In genomic region chr13:92636910-92637275, GRCm38 (mm10) we compare ENCODE assay signal across 8 mouse cellular contexts. TPM values are rescaled to one million over a fixed set of nuclear protein-coding genes. Genes with fewer than 3 reads are reported as not detected.
DNase-seq lines count a peak whose midpoint lies in the region; ATAC-seq lines count a peak whose summit lies in the region.

No protein-coding gene starts in this region.

- H3K27me3 ChIP-seq in forebrain, embryonic 12.5 days, result no peaks in the 10 kb centered on the region
- no peaks in the 10 kb centered on the region for H3K27me3 ChIP-seq in hindbrain, embryonic 12.5 days

- H3K4me3 ChIP-seq in forebrain, embryonic 12.5 days (replicated peaks), result no peak overlapping the region
- H3K4me3 ChIP-seq in hindbrain, embryonic 12.5 days, result no peak overlapping the region

- peak overlapping the region; percentile 29; the same call in 1 of the 2 replicates for H3K9ac ChIP-seq in forebrain, embryonic 12.5 days
- H3K9ac ChIP-seq in hindbrain, embryonic 12.5 days, result no peak overlapping the region

- WGBS in forebrain, embryonic 12.5 days, result 2% methylated on average over 7 of the region's 7 CpGs
- 3% methylated on average over 7 of the region's 7 CpGs for WGBS in hindbrain, embryonic 12.5 days

- H3K27ac ChIP-seq in forebrain, embryonic 12.5 days, result peak overlapping the region; percentile 61; the same call in 1 of the 2 replicates
- H3K27ac ChIP-seq in hindbrain, embryonic 12.5 days, result peak overlapping the region; percentile 55; the same call in 1 of the 2 replicates

- no peaks in the 10 kb centered on the region for H3K36me3 ChIP-seq in forebrain, embryonic 12.5 days (replicated peaks)
- H3K36me3 ChIP-seq in hindbrain, embryonic 12.5 days, result no peaks in the 10 kb centered on the region

- intact Hi-C loops in left cerebral cortex, postnatal 25 days (cut with DNase I), result no loop called here

- peak; percentile 95 for ATAC-seq in CD4-positive, CD25-positive, alpha-beta regulatory T cell, adult 4 months
- peak; percentile 81 for ATAC-seq in forebrain, embryonic 12.5 days (ENCODE audit: low FRiP score)
- peak; percentile 67 for ATAC-seq in hindbrain, embryonic 12.5 days (ENCODE audit: low FRiP score)
- peak; percentile 93 for ATAC-seq in megakaryocyte-erythroid progenitor cell, adult 5-6 weeks (replicated peaks; ENCODE audit: low FRiP score, low TSS enrichment, poor library complexity, severe bottlenecking)

- H3K4me1 ChIP-seq in forebrain, embryonic 12.5 days, result peaks cover 31% of the 10 kb centered on the region
- peaks cover 33% of the 10 kb centered on the region for H3K4me1 ChIP-seq in hindbrain, embryonic 12.5 days

- peak; percentile 84 to 92 for DNase-seq in adrenal gland, adult (ENCODE audit: inconsistent age in 2 of 2, low spot score in 1 of 2)
- peak; percentile 52 to 86 for DNase-seq in left cerebral cortex, postnatal 25 days (ENCODE audit: low spot score in 2 of 2)
- DNase-seq in right cerebral cortex, postnatal 36 days (ENCODE audit: low spot score in 2 of 2), result peak; percentile 22 to 60
- DNase-seq in urinary bladder, postnatal 10 days (ENCODE audit: low spot score), result no peak

- no peaks in the 10 kb centered on the region for H3K9me3 ChIP-seq in forebrain, embryonic 12.5 days
- no peaks in the 10 kb centered on the region for H3K9me3 ChIP-seq in hindbrain, embryonic 12.5 days (replicated peaks)

- H3K4me2 ChIP-seq in forebrain, embryonic 12.5 days, result peak overlapping the region; percentile 30; the same call in 1 of the 2 replicates
- peak overlapping the region; percentile 19; the same call in 1 of the 2 replicates for H3K4me2 ChIP-seq in hindbrain, embryonic 12.5 days (replicated peaks)

RNA-seq across cellular contexts. Expression of gene Serinc5, which starts 26.0 kb away (rescaled TPM):
- polyA plus RNA-seq in CD4-positive, CD25-positive, alpha-beta regulatory T cell, adult 4 months (2017; shearing (Covaris generic)), result 10 to 100 TPM in 1 of 2 experiments, 1 to 10 TPM in 1; 9.2 to 11.7 TPM
- polyA plus RNA-seq in forebrain, embryonic 12.5 days (2016; fragmentation: Nextera tagmentation; extraction: Ambion mirVana), result 9.5 and 10.0 TPM in 2 replicates
- polyA plus RNA-seq in hindbrain, embryonic 12.5 days (2016; fragmentation: Nextera tagmentation; extraction: Ambion mirVana), result 18.1 and 18.7 TPM in 2 replicates
- total RNA-seq in left cerebral cortex, postnatal 25 days (2021), result 10 to 100 TPM; 56.3 to 71.3 TPM
- 34.0 and 42.3 TPM in 2 replicates for total RNA-seq in megakaryocyte-erythroid progenitor cell, adult 5-6 weeks (2014; fragmentation: Nextera tagmentation)
- total RNA-seq in megakaryocyte-erythroid progenitor cell, adult 5-6 weeks (2017), result 23.5 and 23.7 TPM in 2 replicates
